Mouse (Mus musculus): Measurements from ENCODE around the gene Hsd11b2. TPM values are rescaled to one million over a fixed set of nuclear protein-coding genes. Genes with fewer than 3 reads are reported as not detected.
A peak's percentile ranks its signal among the peaks of the same experiment; 100 is the strongest.

The Hsd11b2 gene
- polyA plus RNA-seq, 1 experiment from 2014 or later = 2.8 TPM

DNA sequence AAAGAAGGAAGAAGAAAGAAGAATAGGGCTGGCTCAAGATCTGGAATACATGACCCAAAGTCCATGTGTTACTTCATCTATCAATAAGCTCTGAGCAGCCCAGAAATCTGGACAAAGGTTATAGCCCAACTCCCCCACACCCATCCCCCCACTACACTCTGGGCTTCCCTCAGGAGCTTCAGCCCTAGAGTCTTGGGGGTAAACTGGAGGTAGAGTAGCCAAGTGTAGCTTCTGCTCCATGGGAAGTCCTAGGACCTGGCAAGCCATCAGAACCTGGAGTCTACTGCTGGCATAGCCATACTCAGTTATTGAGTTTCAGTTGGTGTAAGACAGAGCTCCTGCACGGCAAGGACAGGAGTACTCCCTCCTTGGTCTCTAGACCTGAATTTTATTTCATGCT lies 31.0 kb downstream of the Hsd11b2 start:
- Histone ChIP-seq H3K4me3 (ENCODE audit: low read depth, low read length) (no peak overlapping the region), H3K27me3 (ENCODE audit: control insufficient read depth, insufficient read depth, low read length) (no peaks in the 10 kb centered on the region), H3K4me1 (replicated peaks; ENCODE audit: control insufficient read depth, insufficient read depth) (no peaks in the 10 kb centered on the region), H3K9me3 (ENCODE audit: control insufficient read depth, low read length) (no peaks in the 10 kb centered on the region), H3K9ac (ENCODE audit: low read length) (no peak overlapping the region), H3K36me3 (ENCODE audit: control insufficient read depth, insufficient read depth, low read length) (no peaks in the 10 kb centered on the region), H3K4me2 (replicated peaks; ENCODE audit: low read depth) (no peak overlapping the region), H3K27ac (replicated peaks) (no peak overlapping the region)
- DNase-seq (ENCODE audit: low spot score) (no peak), ATAC-seq (ENCODE audit: low FRiP score, low TSS enrichment) (no peak)
- TF ChIP-seq CTCF (IDR thresholded peaks at IDR 0.05; ENCODE audit: low read depth) (no peak), EP300 (optimal IDR thresholded peaks at IDR 0.05) (no peak)
- 82% methylated on average over 1 of the region's 1 CpGs for WGBS

DNA sequence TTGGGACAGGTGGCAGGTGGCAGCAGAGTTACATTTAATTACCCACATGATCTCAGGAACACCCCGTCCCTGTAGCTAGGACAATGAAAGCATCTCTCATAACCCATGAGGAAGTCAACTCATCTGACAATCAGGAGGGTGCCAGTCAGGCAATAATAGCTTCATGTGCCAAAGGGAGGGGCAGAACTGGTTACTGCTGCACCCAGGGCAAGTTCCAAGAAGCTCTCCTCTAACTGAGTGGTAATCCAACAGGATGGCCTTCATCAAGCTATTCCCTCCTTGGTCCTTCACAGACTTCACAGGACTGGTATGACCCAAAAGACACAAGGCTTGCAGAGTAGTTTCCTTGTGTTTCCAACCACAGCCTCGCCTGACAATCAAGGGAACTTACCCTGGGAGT lies 31.5 kb downstream of the Hsd11b2 start:
- no peak overlapping the region for H3K4me2 ChIP-seq (replicated peaks; ENCODE audit: low read depth)
- no peak overlapping the region for H3K9ac ChIP-seq (ENCODE audit: low read length)
- no peak overlapping the region for H3K27ac ChIP-seq (replicated peaks)
- peak; percentile 30; the same call in 1 of the 2 replicates for ATAC-seq (ENCODE audit: low FRiP score, low TSS enrichment)
- no peak overlapping the region for H3K4me3 ChIP-seq (ENCODE audit: low read depth, low read length)
- H3K27me3 ChIP-seq (ENCODE audit: control insufficient read depth, insufficient read depth, low read length) = no peaks in the 10 kb centered on the region
- no peaks in the 10 kb centered on the region for H3K4me1 ChIP-seq (replicated peaks; ENCODE audit: control insufficient read depth, insufficient read depth)
- no peaks in the 10 kb centered on the region for H3K36me3 ChIP-seq (ENCODE audit: control insufficient read depth, insufficient read depth, low read length)
- DNase-seq (ENCODE audit: low spot score) = no peak
- no peaks in the 10 kb centered on the region for H3K9me3 ChIP-seq (ENCODE audit: control insufficient read depth, low read length)
- TF ChIP-seq EP300 (optimal IDR thresholded peaks at IDR 0.05) (no peak), CTCF (IDR thresholded peaks at IDR 0.05; ENCODE audit: low read depth) (no peak)
- WGBS = 64% methylated on average over 2 of the region's 2 CpGs

DNA sequence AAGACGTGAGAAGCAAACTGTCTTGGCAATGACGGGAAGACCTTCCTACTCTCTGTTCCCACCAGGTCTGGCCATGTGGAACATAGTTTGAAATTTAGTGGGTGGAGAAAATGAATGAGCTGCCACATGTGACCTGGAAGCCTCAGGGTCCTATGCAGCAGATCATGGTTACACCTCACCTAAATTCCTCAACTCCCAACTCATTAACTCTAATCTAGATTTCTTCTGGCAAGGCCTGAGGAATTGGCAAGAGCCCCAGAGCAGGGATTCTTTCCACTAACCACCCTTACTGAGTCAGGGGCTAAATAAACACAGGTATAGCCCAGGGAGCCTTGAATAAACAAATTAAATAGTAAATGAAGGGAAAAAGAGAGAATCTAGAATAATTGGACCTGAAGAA lies 33.5 kb downstream of the Hsd11b2 start:
- WGBS = 86% methylated on average over 2 of the region's 2 CpGs
- ATAC-seq (ENCODE audit: low FRiP score, low TSS enrichment) = no peak

GRCm38 (mm10) chr8:105552824-105553223 lies 34.3 kb downstream of the Hsd11b2 start:
- H3K9ac ChIP-seq (ENCODE audit: low read length) = no peak overlapping the region
- 68% methylated on average over 1 of the region's 1 CpGs for WGBS
- H3K27me3 ChIP-seq (ENCODE audit: control insufficient read depth, insufficient read depth, low read length) = no peaks in the 10 kb centered on the region
- H3K4me3 ChIP-seq (ENCODE audit: low read depth, low read length) = no peak overlapping the region
- ATAC-seq (ENCODE audit: low FRiP score, low TSS enrichment) (no peak), DNase-seq (ENCODE audit: low spot score) (no peak)
- no peaks in the 10 kb centered on the region for H3K9me3 ChIP-seq (ENCODE audit: control insufficient read depth, low read length)
- H3K4me2 ChIP-seq (replicated peaks; ENCODE audit: low read depth) = no peak overlapping the region
- no peaks in the 10 kb centered on the region for H3K36me3 ChIP-seq (ENCODE audit: control insufficient read depth, insufficient read depth, low read length)
- no peaks in the 10 kb centered on the region for H3K4me1 ChIP-seq (replicated peaks; ENCODE audit: control insufficient read depth, insufficient read depth)
- TF ChIP-seq CTCF (IDR thresholded peaks at IDR 0.05; ENCODE audit: low read depth) = no peak
- TF ChIP-seq EP300 (optimal IDR thresholded peaks at IDR 0.05) = no peak
- no peak overlapping the region for H3K27ac ChIP-seq (replicated peaks)

More for the DNA sequence above, 33.5 kb downstream of the Hsd11b2 start:
- Histone ChIP-seq H3K9ac (ENCODE audit: low read length) (no peak overlapping the region), H3K4me1 (replicated peaks; ENCODE audit: control insufficient read depth, insufficient read depth) (no peaks in the 10 kb centered on the region), H3K4me2 (replicated peaks; ENCODE audit: low read depth) (no peak overlapping the region), H3K9me3 (ENCODE audit: control insufficient read depth, low read length) (no peaks in the 10 kb centered on the region), H3K4me3 (ENCODE audit: low read depth, low read length) (no peak overlapping the region), H3K36me3 (ENCODE audit: control insufficient read depth, insufficient read depth, low read length) (no peaks in the 10 kb centered on the region), H3K27ac (replicated peaks) (no peak overlapping the region), H3K27me3 (ENCODE audit: control insufficient read depth, insufficient read depth, low read length) (no peaks in the 10 kb centered on the region)
- TF ChIP-seq EP300 (optimal IDR thresholded peaks at IDR 0.05) (no peak), CTCF (IDR thresholded peaks at IDR 0.05; ENCODE audit: low read depth) (no peak)
- no peak for DNase-seq (ENCODE audit: low spot score)

GRCm38 (mm10) chr8:105554087-105554486 lies 35.5 kb downstream of the Hsd11b2 start:
- no peak overlapping the region for H3K4me3 ChIP-seq (ENCODE audit: low read depth, low read length)
- H3K9ac ChIP-seq (ENCODE audit: low read length) = no peak overlapping the region
- DNase-seq (ENCODE audit: low spot score) = peak; percentile 59
- no peak for TF ChIP-seq EP300 (optimal IDR thresholded peaks at IDR 0.05)
- peak; percentile 97 for TF ChIP-seq CTCF (IDR thresholded peaks at IDR 0.05; ENCODE audit: low read depth)
- no peaks in the 10 kb centered on the region for H3K4me1 ChIP-seq (replicated peaks; ENCODE audit: control insufficient read depth, insufficient read depth)
- no peak overlapping the region for H3K4me2 ChIP-seq (replicated peaks; ENCODE audit: low read depth)
- no peaks in the 10 kb centered on the region for H3K36me3 ChIP-seq (ENCODE audit: control insufficient read depth, insufficient read depth, low read length)
- peak; percentile 63; the same call in 1 of the 2 replicates for ATAC-seq (ENCODE audit: low FRiP score, low TSS enrichment)
- no peaks in the 10 kb centered on the region for H3K27me3 ChIP-seq (ENCODE audit: control insufficient read depth, insufficient read depth, low read length)
- no peak overlapping the region for H3K27ac ChIP-seq (replicated peaks)
- H3K9me3 ChIP-seq (ENCODE audit: control insufficient read depth, low read length) = no peaks in the 10 kb centered on the region

DNA sequence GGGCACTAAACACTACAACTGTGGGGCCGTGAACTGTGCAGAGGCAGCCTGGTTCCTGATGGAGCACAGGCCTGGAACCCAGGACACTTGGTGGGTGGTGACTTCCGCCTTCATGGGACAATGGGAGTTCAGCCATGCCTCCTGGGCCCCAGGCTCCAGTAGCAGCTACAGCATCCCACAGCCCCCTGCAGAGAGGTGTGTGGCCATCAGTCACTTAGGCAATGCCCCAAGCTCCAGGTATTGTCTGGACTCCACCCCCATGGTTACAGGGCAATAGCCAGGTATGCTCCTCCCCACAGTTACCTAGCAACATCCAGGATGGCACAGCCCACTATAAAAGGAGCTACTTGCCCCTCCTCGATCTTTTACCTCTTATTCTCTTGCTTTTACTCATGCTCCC lies 36.7 kb downstream of the Hsd11b2 start:
- no peaks in the 10 kb centered on the region for H3K9me3 ChIP-seq (ENCODE audit: control insufficient read depth, low read length)
- H3K4me1 ChIP-seq (replicated peaks; ENCODE audit: control insufficient read depth, insufficient read depth) = no peaks in the 10 kb centered on the region
- 78% methylated on average over 3 of the region's 3 CpGs for WGBS
- H3K27me3 ChIP-seq (ENCODE audit: control insufficient read depth, insufficient read depth, low read length) = no peaks in the 10 kb centered on the region
- no peaks in the 10 kb centered on the region for H3K36me3 ChIP-seq (ENCODE audit: control insufficient read depth, insufficient read depth, low read length)
- no peak overlapping the region for H3K4me3 ChIP-seq (ENCODE audit: low read depth, low read length)
- H3K9ac ChIP-seq (ENCODE audit: low read length) = no peak overlapping the region
- DNase-seq (ENCODE audit: low spot score) (no peak), ATAC-seq (ENCODE audit: low FRiP score, low TSS enrichment) (peak; percentile 40; the same call in 1 of the 2 replicates)
- no peak overlapping the region for H3K4me2 ChIP-seq (replicated peaks; ENCODE audit: low read depth)
- no peak overlapping the region for H3K27ac ChIP-seq (replicated peaks)
- TF ChIP-seq EP300 (optimal IDR thresholded peaks at IDR 0.05) = no peak
- no peak for TF ChIP-seq CTCF (IDR thresholded peaks at IDR 0.05; ENCODE audit: low read depth)
